Mouse (Mus musculus) retina, postnatal 1 day (tissue): ENCODE results near the gene Tmem161a.
"Not testable (repeated sequence)": the region's sequence is repeated elsewhere in the genome, so short reads cannot be mapped to it uniquely, and the experiment has no call there.

Source experiments
- DNase-seq: peaks from one replicate; pipeline ENCODE4 v3.0.0-alpha.2; 2012

Gene Tmem161a

DNA sequence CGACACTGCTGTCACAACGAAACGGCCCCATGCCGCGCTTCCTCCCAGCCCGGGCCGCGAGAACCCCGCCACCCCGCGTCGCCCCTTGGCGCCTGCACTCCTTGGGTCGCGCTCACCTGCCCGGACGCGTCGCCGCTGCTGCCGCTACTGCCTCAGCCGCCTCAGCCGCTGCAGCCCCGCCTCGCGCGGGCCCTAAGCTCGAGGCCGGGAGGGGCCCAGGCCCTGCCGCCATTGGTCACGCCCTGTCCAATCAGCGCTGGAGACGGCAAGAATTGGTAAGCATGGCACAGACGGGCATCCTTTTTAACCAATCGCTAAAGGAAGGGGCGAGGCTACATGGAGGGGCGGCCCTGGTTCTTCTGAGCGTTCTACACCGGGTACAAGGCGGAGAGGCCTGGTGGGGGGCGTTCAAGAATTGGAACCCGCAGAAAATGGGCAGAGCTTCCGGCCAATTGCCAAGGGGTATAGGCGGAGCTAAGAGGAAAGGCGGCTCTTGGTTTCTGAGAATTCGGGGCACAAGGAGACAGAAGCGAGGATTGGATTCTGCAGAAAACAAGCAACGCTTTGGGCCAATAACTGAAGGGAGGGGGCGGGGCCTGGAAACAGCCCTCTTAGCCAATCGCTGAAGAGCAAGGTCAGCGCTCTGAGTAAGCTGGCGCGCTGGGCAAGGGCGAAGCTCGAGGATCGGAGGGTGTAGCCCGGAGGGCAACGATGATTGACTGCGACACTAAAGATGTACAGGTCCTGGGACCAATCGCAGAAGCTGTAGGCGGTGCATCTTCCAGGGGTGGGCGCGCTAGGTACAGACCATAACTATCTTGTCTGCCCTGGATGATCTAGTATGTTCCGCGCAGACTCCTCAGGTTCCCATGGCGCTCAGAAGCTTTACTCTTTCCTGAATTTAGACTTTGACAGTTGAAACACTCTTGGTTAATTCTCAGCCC is 40.2 kb downstream of the Tmem161a start, which contains the start of gene Slc25a42:
TSS of gene Slc25a42 (minus strand) at position 194 of the 944 bp plus-strand sequence.
- DNase-seq: peak; percentile 100

DNA sequence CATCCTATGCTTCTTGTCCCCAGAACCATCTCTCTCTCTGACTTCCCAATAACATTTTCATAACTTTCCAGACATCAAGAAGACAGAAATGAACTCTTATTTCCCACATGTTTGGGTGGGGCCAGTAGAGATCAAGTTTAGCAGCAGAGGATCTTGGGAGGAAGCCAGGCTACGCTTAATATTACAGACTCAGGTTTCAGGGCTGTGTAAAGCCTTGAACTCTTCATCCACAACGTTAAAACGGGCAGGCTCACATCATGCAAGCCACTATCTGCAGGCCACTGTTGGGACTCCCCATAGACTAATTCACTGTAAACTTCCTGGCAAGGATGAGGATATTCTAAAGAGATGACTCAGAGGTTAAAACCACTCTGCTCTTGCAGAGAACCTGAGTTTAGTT is 42.3 kb downstream of the Tmem161a start:
- DNase-seq: no peak

DNA sequence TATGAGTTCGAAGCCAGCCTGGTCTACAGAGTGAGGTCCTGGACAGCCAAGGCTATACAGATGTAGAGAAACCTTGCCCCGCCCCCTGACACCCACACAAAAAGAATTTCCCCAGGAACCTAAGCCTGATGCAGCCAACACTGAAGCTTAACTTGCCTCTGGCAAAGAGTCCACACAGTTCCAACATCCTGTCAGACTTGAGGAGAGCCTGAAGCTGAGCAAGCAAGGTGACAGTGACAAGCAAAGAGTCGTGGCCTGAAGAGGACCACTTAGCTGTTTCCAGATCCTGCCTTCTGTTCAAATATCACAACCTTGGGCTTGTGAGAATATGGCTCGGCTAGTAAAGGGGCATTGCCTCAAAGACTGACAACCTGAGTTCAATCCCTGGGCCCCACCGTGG is 42.9 kb downstream of the Tmem161a start:
- no peak for DNase-seq

DNA sequence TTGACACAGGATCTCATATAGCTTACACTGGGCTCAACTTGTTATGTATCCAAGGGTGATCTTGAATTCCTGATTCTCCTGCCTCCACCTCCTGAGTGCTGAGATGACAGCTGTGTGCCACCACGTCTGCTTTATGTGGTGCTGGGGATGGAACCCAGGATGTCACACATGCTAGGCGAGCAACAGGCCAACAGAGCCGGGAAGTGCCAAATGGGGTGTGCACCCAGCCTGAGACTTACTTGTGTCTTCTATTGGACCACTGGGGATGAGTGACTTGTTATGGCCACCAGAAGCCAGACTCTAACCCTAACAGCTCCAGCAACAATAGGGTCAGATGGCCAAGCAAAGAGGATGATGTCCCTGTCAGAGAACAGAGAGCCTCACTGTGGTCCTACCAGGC is 44.0 kb downstream of the Tmem161a start:
- DNase-seq: not testable (repeated sequence)

DNA sequence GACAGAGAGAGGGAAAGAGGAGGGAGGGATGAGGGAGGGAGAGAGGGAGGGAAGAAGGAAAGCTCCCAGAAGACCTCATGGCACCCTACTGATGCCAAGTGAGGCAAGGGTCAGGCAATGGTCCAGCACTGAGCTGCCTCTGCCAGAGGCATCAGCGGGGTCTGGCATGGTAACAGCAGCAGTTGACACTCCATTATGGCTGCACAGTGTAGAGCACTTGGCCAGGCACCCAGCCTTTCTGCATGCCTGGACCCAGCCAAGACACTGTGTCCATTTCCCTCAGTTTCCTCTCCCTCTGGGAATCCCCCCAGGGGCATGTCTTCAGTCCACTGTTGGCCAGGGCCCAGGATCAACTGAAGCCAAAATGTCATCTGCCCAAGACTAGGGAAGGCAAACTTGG is 44.4 kb downstream of the Tmem161a start:
- no peak for DNase-seq

DNA sequence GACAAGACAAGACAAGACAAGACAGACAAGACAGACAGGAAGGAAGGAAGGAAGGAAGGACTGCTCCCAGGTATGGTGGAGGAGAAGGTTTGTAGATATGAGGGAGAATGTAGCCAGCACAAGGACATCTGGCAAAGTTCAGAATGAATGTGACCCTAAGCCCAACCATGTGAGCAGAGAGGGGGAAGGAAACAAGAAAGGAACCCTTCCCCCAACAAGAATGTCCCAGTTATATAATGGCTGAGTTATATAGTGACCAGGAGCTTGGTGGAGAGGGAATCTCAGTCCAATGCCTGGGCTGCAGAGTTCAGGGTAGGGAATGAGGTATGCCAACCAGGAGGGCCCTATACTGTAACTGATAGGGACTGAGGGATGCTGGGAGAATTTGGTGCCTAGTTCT is 45.3 kb downstream of the Tmem161a start:
- no peak for DNase-seq

DNA sequence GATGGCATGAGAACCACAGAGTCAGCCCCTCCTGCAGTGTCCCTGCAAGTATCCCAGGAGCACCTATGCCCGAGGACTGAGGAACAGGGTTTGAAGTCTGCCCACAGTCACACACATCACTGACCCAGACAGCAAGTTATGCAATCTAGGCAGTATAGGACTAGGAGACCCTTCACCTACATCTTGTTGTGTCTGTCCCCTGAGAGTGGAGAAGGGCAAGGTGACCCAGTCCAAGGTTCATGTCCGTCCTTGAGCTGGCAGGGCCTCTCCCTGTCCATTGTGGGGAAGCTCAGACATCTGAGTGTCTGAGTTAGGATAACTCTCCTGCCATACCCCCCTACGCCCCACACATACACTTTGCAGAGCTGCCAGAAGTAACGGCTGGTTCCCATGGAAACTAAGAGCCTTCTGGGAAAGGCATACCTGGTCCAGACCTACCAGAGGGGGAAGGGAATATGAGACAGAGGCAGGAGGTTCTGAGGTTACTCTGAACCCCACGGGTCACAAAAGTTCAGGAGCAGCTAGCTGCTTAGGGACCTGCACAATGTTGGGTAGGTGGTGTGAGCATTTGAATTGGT is 47.0 kb downstream of the Tmem161a start:
- no peak for DNase-seq

DNA sequence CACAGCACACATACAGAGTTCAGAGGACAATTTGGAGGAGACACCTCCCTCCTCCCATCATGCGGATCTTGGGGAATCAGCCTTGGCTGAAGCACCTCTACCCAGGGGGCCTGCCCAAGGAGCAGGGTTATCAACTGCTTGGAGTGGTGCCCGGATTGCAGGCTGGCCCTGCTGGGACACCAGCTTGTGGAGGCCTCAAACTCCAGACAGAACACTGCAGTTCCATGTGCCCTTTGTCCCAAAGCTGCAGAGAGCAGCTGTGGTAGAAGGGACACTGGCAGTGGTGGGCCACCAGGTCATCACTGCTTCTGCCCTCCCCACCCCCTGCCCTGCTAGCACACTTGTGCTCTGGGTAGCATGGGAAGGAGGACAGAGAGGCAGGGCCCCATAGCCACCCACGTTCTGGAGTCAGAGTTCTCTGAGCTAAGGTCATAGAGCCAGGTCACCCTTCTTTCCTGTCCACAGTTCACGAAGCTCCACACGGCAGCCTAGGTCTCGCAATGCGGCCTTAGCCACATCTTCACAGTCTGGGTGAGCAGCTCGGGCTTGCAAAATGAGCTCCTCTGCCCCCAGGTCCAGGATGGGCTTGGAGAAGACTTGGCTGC is 48.2 kb downstream of the Tmem161a start:
- no peak for DNase-seq

DNA sequence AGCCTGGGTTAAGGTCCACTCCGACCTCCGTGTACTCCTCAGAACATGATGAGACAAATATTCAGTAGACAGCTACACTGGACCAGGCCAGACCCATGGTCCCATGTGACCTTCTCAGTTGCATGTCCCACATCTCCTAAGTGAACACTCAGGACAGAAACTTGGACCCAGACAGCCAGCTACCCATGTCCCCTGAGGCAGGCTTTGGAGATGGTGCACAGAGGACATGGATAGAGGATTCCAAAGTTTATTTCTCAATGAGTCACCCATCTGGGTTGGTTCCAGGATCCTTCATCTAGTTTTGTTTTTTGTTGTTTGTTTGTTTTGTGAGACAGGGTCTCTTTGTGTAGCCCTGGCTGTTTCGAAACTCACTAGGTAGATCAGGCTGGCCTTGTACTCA is 48.8 kb downstream of the Tmem161a start:
- DNase-seq: no peak

DNA sequence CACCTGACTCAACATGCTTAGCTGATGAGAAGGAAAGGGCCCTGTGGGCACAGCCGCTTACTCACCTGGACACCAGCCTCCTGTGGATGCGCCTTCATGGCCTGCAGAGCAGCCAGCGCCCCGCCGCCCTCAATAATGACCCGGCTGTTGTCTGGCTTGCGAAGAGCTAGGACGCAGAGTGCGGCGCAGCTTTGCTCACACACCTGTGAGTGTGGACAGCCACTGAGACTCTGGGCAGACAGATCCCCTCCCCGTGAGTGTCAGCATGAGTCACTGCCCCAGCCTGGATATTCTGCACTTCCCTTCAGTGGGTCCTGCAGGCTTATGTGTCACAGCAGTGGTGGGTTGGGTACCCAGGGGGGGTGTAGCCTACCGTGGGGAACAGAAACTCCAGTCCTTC is 49.9 kb downstream of the Tmem161a start:
- no peak for DNase-seq

DNA sequence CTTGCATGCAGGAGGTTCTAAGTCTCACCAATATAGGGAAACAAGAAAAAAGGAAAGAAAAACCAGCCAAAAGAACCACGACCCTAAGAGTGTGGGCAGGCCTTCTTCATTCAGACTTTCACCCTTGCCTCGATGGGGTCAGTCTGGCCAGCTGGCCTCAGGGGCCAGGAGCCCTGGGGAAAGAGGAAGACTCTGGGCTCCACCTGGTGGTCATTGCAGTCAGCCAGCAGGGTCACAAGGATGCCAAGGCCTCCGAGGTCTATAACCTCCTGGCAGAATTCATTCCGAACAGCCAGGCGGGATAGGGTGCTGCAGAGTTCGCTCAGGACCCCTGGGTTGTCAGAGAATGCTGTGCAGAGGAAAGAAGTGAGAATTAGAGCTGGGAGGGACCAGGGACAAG is 51.2 kb downstream of the Tmem161a start:
- DNase-seq: peak; percentile 48

DNA sequence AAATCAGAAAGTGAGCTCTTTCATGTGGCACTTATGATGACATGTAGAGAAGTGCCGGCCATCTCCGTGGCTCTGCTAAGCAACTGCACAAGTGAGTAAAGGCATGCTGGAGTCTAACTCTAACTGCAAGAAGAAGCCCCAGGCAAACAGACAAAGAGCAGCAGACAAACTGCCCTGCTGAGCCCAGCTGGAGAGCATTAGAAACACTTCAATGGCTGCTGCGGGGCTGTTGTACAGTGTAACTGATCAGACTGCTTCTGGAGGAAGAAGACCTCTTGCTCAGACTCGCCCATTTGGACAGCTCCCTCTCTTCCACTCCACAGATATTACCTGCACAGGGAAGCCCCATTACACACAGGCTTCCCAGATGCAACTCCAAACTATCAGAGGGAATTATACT is 55.8 kb downstream of the Tmem161a start:
- peak; percentile 57 for DNase-seq

DNA sequence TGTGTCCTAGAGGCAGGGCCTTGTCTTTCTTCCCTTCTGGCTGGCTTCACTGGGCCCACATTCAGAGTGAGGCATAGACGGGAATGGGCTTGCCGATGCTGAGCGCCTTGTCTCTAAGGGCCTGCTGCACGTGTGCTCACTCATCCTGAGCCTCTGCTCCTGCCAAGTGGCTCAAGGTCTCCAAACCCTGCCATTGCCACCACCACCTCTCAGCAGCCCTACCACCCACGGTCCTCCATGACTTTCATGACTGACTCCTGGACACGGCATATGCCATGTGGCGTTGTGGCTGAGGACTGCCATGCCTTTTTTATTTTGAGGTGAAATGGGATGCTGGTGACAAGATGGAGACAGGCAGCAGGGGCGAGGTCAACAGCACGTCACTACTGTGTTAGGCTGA is 58.7 kb downstream of the Tmem161a start:
- DNase-seq: no peak
